Mouse (Mus musculus) adrenal gland, adult 8-10 months (tissue): ENCODE results near the gene Card14. TPM values are rescaled to one million over a fixed set of nuclear protein-coding genes. Genes with fewer than 3 reads are reported as not detected.
"Not testable (repeated sequence)": the region's sequence is repeated elsewhere in the genome, so short reads cannot be mapped to it uniquely, and the experiment has no call there.

Experiments used
- DNase-seq: peaks from one replicate; pipeline ENCODE4 v3.0.0; 2022
- total RNA-seq, 4 experiments: library from RNA; stranded (reverse); gene quantifications; 2 replicates each; pipeline ENCODE4 v1.2.4; 2022

Card14 gene
- total RNA-seq, 4 experiments from 2014 or later: 0.12 to 1.1 (median 0.75) TPM

DNA sequence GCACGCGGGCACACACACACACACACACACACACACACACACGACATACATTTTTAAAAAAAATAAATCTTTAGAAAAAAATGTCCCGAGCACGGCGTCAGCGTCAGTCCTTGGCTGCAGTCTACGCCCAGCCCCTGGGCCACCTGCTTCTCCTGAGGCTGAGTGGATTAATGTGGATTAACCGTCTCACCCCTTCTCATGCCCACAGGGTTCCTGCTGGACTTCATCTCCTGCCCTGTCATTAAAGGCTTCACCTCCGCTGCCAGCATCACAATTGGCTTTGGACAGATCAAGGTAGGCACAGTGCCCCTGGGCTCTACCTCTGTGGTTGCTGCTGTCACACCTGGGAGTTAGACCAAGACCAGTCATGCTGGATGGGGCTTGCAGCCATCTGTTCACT, 51.5 kb downstream of the Card14 start:
- DNase-seq: no peak

DNA sequence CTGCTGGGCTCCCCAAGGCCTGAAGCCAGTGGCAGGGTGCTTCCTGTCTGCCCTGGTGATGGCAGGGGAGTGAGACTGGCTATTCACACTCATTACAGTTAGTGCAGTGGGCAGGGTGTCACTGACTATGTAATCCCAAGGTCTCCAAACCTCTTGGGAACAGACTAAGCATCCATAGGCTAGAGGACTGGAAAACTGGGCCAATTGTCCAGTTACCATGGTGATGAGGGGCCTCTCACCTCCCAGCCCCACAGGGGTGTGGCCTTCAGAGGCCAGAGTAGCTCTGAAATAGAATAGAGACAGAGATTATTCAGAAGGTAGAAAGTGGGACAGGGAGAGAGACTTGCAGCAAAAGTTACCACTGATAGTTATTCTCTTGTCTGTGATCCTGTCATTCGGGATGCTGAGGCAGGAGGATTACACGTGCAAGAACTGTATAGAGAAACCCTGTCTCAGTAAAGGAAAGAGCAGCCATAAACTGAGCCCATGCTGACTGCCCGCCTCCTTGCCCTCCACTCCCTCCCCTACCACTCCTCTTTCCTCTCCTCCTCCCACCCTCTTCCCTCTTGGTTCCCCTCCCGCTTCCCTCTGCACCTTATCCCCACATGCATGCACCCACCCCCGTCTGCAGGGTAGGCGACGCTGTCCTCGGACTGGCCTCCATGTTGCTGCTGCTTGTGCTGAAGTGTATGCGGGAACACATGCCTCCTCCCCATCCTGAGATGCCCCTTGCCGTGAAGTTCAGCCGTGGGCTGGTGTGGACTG, 55.4 kb downstream of the Card14 start:
- no peak for DNase-seq

DNA sequence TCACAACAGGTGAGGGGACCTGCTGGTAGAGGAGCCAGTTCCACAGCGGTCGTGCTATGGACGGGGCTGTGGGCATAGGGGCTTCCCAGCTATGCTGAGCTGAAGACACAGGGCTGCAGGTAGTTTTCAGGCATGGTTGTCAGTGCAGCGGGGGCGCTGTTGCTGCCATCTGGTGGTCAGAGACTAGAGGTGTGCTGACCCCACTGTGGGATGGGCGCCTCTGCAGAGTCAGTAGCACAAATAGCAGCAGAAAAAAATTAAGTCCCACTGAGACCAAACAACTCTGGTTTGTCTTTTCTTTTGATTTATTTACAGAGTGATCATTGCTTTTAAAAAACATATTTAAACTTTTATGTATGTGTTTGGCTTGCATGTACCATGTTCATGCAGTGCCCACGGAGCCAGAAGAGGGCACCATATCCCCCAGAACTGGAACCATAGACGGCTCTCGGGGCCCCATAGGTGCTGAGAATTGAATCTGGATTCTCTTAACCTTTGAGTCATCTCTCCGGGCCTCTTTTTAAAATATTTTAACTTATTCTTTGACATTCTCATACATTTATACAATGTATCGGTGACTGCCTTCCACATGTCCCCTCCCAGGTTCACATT, 56.1 kb downstream of the Card14 start:
- peak; percentile 32 for DNase-seq

DNA sequence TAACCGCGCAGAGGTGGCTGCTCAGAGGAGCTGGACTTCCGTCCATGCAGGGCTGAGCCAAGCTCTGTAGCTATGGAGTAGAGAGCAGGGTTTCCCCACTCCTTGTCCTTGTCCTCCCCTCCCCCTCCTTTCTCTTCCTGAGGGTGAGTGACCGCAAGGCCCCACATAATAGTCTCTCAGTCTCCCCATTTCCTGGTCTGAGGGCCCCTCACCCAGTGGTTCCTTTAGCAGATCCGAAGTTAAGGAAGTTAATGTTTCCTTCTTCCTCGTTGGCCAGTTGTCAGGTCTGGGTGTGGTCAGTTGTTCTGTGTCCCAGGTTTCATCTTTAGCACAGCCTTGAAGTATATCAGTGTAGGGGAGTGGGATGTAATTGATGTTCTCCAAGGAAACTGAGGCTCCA, 67.9 kb downstream of the Card14 start:
- DNase-seq: no peak

DNA sequence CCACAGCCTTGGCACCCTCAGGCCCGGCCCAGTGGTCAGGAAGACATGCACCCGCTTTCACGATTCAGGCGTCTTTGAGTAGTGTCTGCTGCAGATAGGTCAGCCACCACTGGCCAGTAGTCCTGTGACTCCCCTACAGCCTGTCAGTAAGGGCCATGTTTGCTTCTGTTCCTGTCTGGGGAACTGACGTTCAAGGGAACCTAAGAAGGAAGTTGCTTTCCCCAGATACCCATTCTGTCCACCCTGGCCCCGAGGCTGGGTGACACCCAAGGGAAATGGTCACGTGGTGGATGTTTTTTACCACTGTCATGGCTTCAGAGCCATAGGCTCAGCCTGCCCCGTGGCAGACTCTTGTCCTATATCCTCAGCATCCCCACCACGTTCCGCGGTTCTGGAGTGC, 69.8 kb downstream of the Card14 start:
- no peak for DNase-seq

DNA sequence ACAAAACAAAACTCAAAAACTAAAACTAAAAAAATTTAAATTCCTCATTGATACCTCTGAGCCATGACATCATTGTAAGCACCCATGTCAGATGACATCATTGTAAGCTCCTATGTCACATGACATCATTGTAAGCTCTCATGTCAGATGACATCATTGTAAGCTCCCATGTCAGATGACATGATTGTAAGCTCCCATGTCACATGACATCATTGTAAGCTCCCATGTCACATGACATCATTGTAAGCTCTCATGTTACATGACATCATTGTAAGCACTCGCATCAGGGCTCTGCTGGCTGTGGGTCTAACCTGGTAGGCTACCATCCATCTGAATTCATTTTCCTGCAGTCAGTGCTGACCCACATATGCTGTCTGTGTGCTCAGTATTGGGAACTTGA, 71.0 kb downstream of the Card14 start:
- no peak for DNase-seq

DNA sequence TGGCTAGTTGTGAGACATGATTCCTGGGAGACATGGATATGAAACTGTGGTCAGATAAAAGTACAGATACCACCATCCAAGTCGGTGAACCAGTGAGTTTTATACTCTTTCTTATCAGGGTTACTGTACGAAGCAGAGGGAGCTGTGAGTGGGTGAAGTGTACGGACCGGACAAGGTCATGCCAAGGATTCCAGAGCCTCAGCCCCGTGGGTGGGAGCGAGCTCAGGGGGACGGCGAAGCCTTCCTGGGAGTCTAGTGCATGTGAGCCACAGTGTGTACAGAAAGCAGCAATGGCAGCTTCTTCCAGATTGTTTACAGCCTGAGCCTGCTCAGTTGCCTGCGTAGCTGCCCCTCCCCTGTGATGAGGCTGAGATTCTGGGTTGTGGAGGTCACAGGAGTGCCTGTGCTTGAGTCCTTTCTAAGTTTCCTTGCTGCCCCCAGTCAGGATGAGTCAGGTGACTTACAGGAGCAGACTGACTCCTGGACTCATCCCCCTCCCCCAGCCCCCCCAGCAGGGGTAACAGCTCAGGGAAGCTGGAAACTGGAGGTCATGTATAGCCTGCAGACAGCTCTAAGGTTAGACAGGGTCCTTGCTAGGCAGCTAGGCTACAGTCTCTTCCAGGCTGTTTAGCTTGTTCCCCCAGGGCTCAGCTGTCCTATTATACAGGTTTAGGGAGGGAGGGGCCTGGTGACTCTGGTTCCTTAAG, 74.2 kb downstream of the Card14 start:
- no peak for DNase-seq

DNA sequence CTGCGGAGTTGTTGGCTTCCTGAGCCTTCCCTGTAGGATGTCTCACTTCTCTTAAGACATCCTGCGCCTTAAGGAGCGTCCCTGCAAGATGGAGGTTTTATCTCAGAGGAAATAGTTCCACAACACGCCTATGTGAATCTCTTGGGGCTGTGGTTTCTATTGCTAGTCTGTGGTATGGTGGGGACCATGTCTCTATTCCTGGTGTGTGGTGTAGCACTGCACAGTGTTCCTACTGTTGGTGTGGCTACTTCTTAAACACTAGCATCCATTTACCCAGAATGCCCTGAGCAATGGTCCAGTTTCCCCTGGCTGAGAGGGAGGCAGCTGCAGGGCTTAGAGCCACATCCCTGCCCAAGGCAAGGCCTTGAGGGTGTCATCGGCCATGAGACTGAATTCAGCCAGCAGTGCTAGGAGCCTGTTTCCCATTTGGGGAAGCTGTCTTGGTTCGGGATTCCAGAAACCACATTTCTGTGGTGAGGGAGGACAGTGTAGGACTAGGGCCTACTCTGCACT, 74.8 kb downstream of the Card14 start:
- DNase-seq: no peak

DNA sequence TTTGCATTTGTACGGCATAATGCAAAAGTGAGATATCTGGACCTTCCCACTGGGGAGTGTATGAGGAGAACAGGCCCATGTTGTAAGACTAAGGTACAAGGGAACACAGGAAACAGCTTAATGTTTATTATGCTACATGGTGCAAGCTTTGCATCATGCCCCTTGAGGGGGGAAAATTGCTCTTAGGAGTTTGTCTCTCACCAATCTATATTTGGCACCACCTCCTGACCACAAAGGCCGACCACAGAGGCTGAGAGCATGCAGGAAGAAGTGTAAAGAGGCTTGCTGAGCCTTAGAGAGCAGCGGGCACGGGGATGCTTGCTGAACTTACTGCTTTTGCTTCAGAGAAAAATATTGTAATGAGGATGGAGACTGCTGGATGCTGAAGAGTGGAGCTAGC, 77.3 kb downstream of the Card14 start:
- DNase-seq: no peak

DNA sequence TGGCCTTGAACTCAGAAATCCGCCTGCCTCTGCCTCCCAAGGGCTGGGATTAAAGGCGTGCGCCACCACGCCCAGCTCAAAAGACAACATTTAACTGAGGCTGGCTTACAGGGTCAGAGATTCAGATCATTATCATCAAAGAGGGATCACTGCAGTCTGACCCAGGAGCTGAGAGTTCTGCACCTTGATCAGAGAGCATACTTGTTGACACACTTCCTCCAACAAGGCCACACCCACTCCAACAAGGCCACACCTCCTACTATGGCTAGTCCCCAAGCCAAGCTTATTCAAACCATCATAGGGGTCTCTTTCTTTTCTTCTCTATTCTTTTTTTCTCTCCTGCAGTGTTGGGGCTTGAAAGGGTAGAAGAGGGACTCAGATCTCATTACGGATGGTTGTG, 78.7 kb downstream of the Card14 start:
- DNase-seq: no peak

DNA sequence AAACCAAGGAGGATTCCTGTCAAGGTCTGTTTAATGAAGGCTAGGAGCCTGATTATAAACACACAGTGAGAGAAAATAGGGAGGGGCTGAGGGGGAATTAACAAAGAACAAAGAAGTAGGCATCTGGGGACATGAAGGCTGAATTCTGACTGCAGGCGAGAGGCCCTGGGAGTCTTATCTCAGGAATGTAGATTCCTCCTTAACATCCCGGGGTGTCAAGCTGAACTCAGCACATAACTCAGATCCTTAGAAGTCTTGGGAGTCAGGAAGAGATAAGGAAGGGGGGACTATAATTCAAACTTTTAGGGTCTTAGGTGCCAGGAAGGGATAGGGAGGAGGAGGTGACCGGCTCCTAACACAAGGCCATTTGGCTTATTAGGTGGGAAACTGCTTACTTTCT, 79.7 kb downstream of the Card14 start:
- DNase-seq: not testable (repeated sequence)

DNA sequence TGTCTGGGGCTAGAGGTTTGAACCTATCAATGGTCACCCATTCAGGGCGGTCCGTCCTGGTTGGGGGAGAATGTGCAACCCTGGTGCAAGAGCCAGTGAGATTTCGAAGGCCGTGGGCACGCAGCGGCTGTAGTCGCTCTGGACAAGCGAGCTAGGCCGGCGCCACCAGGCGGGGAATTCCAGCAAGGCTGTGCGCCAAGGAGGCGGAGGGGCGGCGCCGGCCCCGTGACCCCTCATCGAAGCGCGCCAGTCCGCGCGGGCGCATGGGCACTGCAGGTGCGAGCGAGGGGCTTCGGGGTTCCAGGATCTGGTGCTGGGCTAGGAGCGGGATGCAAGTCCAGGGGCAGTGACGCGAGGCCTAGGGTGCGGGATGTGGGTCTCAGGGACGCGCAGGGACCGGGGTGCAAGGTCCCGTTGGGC, 82.3 kb downstream of the Card14 start:
- peak; percentile 74 for DNase-seq

DNA sequence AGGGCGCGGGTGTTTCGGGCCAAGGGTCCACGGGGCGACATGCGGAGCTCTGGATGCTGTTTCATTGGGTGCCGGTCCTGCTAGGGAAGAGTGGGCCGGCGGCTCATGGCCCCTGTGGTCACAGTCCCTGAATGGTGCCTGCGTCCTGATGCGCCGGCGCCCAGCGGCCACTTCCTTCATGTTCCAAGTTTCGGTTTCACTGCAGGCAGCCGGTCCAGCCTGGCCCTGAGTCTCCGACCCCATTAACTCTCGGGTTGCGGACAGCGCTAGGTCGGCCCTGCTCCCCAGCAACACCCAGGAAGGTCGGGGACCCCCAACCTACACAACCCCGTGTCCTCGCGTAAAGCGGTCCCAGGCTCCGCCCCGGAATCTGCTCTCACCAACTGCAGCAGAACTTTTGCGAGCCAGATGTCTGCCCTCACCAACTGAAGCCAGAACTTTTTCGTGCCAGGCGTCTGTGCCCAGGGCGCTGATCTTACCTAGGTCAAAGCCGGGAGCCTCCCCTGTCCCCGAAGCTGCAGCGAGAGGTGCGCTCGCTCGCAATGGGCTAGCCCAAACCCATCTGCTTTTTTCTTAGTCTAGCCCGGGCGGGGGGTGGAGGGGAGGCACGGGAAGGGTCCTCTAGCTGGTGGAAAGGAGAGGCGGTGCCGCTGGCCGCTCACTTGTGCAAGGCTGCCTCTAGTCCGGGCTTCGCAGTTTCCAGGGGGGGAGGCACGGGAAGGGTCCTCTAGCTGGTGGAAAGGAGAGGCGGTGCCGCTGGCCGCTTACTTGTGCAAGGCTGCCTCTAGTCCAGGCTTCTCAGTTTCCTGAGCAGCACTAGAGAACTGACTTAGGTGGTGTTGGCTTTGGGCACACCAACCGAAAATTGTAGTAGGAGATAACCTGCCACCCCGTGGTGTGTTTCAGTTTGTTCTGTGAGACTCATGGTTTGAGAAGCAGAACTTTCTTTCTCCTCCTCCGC, 83.0 kb downstream of the Card14 start:
- peak; percentile 71 for DNase-seq

DNA sequence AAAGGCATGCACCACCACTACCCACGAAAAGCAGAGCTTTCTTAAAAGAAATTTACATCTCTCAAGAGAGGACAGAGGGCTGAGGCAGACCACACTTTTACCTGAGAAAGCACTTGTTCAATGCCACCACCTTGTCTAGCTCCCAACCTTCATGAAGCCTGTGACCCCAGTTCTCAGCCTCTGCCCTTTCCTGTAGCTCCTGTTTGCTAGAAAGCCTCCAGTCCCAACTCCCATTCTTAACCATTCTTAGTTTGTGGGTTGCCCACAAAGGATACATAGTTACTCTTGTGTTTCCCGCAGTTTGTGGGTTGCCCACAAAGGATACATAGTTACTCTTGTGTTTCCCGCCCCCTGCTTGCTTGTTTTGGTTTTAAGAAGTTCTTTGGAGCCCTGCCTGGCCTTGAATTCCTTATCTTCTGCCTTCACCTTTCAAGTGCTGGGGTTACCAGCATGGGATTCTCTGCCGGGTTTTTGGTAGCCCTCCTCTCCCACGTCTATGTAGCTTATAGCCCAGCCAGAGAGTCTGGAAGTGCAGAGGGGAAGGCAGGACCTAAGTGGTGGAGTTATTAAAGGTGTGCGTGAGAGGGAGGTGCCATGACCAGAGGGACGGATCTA, 83.9 kb downstream of the Card14 start:
- DNase-seq: no peak

DNA sequence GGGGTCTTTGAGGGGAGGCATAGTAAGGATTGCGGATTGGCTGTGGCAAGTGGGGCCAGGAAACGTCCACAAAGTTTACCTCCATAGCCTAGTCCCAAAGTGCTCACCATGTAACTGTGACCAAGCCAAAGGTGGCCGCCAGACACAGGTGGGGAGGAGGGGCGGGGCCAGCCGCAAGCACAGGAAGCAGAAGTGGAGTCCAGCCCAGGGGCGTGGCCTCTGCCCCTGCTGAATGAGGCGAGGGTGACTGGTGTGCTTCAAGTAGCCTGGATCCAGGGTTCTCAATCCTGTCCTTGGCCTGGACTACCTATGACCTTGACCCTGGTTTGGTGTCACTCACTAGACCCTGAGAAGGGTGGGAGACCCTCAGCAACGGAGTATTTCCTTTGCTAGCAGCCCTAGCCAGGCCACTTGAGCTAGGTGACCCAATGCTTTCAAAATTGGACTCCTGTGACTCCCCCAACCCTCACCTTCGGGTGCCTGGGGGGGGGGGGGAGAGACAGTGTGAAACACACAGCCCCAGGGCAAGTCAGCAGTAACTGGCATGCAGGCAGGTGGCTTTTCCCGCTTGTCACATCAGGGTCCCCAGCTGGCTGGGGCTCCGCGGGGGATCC, 84.5 kb downstream of the Card14 start:
- DNase-seq: peak; percentile 78

DNA sequence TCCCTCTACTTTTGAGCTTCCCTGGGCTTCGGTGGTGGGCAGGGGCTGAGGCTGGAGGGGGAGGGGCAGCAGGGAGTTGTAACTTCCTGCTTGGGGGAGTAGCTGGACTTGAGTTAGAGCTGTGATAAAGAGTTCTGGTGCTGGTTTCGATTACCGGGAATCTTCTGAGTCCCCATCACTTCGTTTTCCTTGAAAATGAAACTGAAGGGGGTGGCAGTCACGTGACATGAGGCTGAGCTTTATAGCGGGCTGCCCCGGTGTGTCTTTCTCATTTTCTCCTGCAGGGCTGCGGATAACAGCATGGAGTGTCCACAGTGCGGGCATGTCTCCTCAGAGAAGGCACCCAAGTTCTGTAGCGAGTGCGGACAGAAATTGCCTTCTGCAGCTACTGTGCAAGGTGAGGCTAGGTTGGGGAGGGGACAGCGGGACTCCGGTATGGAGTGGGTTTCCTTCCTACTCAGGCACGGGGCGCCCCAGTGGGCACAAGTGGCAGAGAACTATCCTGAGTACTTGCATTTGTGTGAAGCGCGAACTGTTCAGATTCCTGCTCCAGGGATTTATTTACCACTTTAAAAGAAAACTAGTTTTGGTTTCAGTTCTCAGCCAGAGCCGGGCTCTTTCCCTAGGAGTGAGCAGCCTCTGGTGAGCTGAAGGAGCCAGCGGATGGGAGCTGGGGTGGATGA, 85.4 kb downstream of the Card14 start, which contains the start of gene Rnf213:
TSS of gene Rnf213 (plus strand) at position 301 of the 683 bp plus-strand sequence.
- peak; percentile 64 for DNase-seq

DNA sequence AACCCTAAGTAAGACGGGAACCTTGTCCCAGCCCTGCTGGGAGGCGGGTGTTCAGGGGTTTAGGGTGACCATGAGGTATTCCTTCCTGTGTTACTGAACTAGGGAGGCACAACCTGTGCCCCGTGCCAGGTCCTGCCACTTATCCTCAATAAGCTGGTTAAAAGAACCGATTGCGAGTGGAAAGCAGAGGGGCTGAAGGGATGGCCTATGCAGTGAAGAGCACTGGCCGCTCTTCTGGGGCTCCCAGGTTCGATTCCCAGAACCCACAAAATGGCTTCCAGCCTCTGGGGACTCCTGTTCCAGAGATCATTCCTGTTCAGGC, 85.9 kb downstream of the Card14 start:
- DNase-seq: no peak

DNA sequence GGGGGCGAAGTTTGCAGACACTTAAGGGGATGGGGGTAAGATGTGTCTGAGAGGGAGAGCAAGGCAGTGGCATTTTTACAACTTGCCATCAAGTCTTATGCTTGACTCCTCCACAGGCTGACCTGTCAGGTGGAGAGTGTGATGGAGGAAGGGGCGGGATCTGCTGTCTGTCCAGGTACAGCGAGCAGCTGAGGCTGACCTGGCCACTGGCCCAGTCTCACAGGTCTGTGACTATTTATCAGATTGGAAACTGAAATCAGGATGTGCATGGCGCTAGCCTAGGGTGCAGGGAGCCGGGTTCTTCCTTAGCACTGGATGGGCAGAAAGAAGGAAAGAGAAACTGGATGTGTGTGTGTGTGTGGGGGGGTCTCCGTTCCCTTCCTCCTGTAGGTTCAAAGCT, 86.6 kb downstream of the Card14 start:
- no peak for DNase-seq
